Mouse (Mus musculus): ENCODE results near the gene Cnot6. TPM values are rescaled to one million over a fixed set of nuclear protein-coding genes. Genes with fewer than 3 reads are reported as not detected.

The Cnot6 gene
- total and polyA plus RNA-seq, 2 experiments from 2014 or later, result 32.0 to 32.7 TPM

DNA sequence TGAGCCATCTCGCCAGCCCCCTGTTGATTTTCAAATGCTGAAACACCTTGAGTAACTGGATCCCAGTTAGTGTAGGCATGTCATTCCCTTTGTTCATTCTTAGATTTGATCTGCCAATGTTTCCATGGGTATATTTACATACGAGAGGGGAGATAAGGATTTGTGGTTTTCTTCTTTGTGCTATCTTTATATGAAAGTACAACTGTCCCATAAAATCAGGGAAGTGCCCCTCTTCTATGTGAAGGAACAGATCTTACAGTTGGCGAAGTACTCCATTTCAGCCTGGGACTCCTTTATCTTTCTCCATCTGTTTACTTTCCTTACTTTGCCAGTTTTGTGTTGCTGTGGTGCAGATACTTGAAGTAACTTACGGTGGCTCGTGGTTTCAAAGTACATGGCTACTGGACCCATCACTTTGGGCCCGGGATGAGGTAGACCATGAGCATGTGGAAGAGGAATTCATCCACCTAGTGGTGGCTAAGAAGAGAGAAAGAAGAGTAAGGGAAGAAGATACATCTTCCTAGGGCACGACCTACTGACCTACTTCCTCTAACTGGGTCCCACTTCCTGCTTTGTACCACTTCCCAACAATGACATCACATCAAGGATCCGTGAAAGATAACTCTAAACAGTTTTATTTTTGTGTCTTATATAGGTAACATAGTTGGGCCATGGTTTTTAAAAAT lies 7.1 kb upstream of the Cnot6 start:
- Histone ChIP-seq H3K9me3 (ENCODE audit: low read length) (no peaks in the 10 kb centered on the region), H3K4me2 (ENCODE audit: low read depth, low read length) (no peak overlapping the region), H3K9ac (replicated peaks; ENCODE audit: low read length) (no peak overlapping the region), H3K4me3 (ENCODE audit: low read length) (no peak overlapping the region), H3K27ac (no peak overlapping the region), H3K36me3 (ENCODE audit: insufficient read depth, low read length) (no peaks in the 10 kb centered on the region), H3K4me1 (ENCODE audit: insufficient read depth, low read length) (no peaks in the 10 kb centered on the region), H3K27me3 (ENCODE audit: insufficient read depth, low read length) (no peaks in the 10 kb centered on the region)
- no peak for DNase-seq (ENCODE audit: low spot score)
- TF ChIP-seq CTCF (IDR thresholded peaks at IDR 0.05; ENCODE audit: low read depth), result no peak
- no peak for ATAC-seq
- 87% methylated on average over 8 of the region's 8 CpGs for WGBS

DNA sequence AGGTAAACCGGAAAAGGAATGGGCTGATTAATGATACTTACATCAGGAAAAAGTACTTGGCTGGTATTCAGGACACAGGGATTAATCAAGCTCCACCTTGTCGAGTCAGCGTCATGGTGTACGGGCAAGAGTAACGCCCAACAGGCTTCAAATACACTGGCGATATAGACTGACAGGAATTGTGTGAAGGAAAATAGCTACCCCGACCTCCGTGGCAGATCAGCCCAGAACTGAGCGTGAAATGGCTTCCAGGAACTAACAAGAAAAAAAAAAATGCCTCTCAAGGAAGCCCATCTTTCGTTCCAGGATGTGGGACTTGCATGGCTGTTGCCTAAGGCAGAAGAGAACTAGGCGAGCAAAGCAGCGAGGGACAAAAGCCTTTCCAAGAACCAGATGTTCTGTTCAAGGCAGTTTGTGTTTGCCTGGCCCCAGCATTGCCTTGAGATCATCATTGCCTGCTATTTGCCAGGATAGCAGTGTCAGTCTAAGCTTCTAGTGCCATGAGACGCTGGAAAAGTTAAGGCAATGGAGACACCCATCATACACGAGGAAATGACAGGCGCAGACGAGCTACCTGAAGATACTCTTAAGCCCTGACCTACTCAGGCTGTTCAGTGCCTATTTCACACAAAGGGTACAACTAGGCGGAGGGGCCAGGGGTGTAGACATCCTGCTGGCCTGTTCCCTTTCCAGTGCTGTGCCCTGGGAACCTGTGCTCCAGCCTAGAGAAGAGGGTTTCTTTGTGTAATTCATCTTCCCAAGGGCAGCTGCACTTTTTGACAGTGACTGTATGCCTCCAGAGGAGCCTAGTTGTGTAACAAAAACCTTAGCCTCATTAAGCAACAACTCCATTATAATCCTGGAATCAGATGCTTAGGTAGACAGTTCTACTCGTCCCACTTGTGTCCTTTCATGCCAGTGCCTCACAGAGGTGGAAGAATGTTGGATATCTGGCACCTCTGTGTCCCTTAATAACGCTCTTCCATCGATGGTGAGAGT lies 1.1 kb upstream of the Cnot6 start:
- H3K27ac ChIP-seq, result peak overlapping the region; percentile 90; the same call in 1 of the 2 replicates
- H3K4me3 ChIP-seq (ENCODE audit: low read length), result peak overlapping the region; percentile 63
- ATAC-seq, result no peak
- 30% methylated on average over 20 of the region's 20 CpGs for WGBS
- H3K36me3 ChIP-seq (ENCODE audit: insufficient read depth, low read length), result no peaks in the 10 kb centered on the region
- peak overlapping the region; percentile 65 for H3K4me2 ChIP-seq (ENCODE audit: low read depth, low read length)
- TF ChIP-seq CTCF (IDR thresholded peaks at IDR 0.05; ENCODE audit: low read depth), result no peak
- peak; percentile 27 for DNase-seq (ENCODE audit: low spot score)
- peak overlapping the region; percentile 85; the same call in 1 of the 2 replicates for H3K9ac ChIP-seq (replicated peaks; ENCODE audit: low read length)
- H3K27me3 ChIP-seq (ENCODE audit: insufficient read depth, low read length), result no peaks in the 10 kb centered on the region
- no peaks in the 10 kb centered on the region for H3K9me3 ChIP-seq (ENCODE audit: low read length)
- peaks cover 12% of the 10 kb centered on the region; the same call in 1 of the 2 replicates for H3K4me1 ChIP-seq (ENCODE audit: insufficient read depth, low read length)

GRCm38 (mm10) chr11:49711981-49712554 lies 455 bp downstream of the Cnot6 start:
- Histone ChIP-seq H3K27ac (peak overlapping the region; percentile 90), H3K36me3 (ENCODE audit: insufficient read depth, low read length) (no peaks in the 10 kb centered on the region), H3K9me3 (ENCODE audit: low read length) (no peaks in the 10 kb centered on the region), H3K4me2 (ENCODE audit: low read depth, low read length) (peak overlapping the region; percentile 67), H3K4me1 (ENCODE audit: insufficient read depth, low read length) (peaks cover 12% of the 10 kb centered on the region; the same call in 1 of the 2 replicates), H3K4me3 (ENCODE audit: low read length) (peak overlapping the region; percentile 63), H3K9ac (replicated peaks; ENCODE audit: low read length) (peak overlapping the region; percentile 85), H3K27me3 (ENCODE audit: insufficient read depth, low read length) (no peaks in the 10 kb centered on the region)
- peak; percentile 47 for DNase-seq (ENCODE audit: low spot score)
- no peak for TF ChIP-seq CTCF (IDR thresholded peaks at IDR 0.05; ENCODE audit: low read depth)
- ATAC-seq, result peak; percentile 72
- 2% methylated on average over 46 of the region's 70 CpGs for WGBS

GRCm38 (mm10) chr11:49710664-49711063 lies 1.9 kb downstream of the Cnot6 start:
- no peaks in the 10 kb centered on the region for H3K9me3 ChIP-seq (ENCODE audit: low read length)
- WGBS, result 48% methylated on average over 2 of the region's 2 CpGs
- H3K4me3 ChIP-seq (ENCODE audit: low read length), result peak overlapping the region; percentile 63; the same call in 1 of the 2 replicates
- peak overlapping the region; percentile 67 for H3K4me2 ChIP-seq (ENCODE audit: low read depth, low read length)
- no peak for DNase-seq (ENCODE audit: low spot score)
- no peaks in the 10 kb centered on the region for H3K27me3 ChIP-seq (ENCODE audit: insufficient read depth, low read length)
- peaks cover 12% of the 10 kb centered on the region; the same call in 1 of the 2 replicates for H3K4me1 ChIP-seq (ENCODE audit: insufficient read depth, low read length)
- no peak for ATAC-seq
- no peak for TF ChIP-seq CTCF (IDR thresholded peaks at IDR 0.05; ENCODE audit: low read depth)
- peak overlapping the region; percentile 85; the same call in 1 of the 2 replicates for H3K9ac ChIP-seq (replicated peaks; ENCODE audit: low read length)
- no peak overlapping the region for H3K27ac ChIP-seq
- H3K36me3 ChIP-seq (ENCODE audit: insufficient read depth, low read length), result no peaks in the 10 kb centered on the region

DNA sequence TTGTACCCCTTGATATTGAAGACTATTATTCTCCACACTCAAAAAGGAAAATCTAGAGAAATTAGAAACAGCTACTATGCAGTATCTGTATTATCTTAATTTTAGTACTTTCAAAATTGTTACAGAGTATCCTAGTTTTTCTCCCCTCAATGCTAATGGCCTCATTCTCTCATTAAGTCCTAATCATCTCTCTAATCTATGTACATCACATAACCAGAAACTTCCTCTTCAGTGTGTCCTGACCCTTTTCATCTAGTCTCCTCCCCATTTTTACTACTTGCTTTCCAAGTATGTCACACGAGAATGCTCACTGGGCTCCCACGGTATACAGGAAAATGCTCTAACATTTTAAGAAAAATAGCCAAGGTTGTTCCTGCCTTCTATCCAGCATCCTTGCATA lies 4.7 kb downstream of the Cnot6 start:
- no peak overlapping the region for H3K4me2 ChIP-seq (ENCODE audit: low read depth, low read length)
- H3K36me3 ChIP-seq (ENCODE audit: insufficient read depth, low read length), result no peaks in the 10 kb centered on the region
- no peaks in the 10 kb centered on the region for H3K9me3 ChIP-seq (ENCODE audit: low read length)
- H3K9ac ChIP-seq (replicated peaks; ENCODE audit: low read length), result no peak overlapping the region
- H3K4me1 ChIP-seq (ENCODE audit: insufficient read depth, low read length), result peaks cover 12% of the 10 kb centered on the region; the same call in 1 of the 2 replicates
- ATAC-seq, result no peak
- H3K27ac ChIP-seq, result no peak overlapping the region
- DNase-seq (ENCODE audit: low spot score), result no peak
- 79% methylated on average over 2 of the region's 2 CpGs for WGBS
- no peak overlapping the region for H3K4me3 ChIP-seq (ENCODE audit: low read length)
- no peak for TF ChIP-seq CTCF (IDR thresholded peaks at IDR 0.05; ENCODE audit: low read depth)
- no peaks in the 10 kb centered on the region for H3K27me3 ChIP-seq (ENCODE audit: insufficient read depth, low read length)

DNA sequence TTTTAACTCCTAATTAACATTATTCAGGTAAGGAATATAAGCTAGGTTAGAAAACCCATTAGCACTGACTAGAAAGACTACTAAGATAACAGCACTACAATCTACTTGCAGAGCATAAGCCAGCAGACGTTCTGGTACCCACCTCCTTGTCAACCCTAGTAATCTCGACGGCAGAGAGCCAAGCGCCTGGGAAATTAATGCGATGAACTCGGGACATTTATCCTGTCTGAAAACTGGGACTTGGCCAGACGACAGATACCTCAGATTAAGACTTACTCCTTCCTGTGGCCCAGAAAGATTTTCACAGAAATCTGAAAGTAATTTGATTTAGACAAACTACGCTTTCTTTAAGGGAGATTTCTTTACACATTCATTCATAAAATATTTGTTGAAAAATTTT lies 7.7 kb downstream of the Cnot6 start:
- WGBS, result 67% methylated on average over 8 of the region's 8 CpGs
- H3K9ac ChIP-seq (replicated peaks; ENCODE audit: low read length), result no peak overlapping the region
- no peak for ATAC-seq
- no peak overlapping the region for H3K4me3 ChIP-seq (ENCODE audit: low read length)
- H3K27ac ChIP-seq, result no peak overlapping the region
- DNase-seq (ENCODE audit: low spot score), result no peak
- H3K27me3 ChIP-seq (ENCODE audit: insufficient read depth, low read length), result no peaks in the 10 kb centered on the region
- H3K36me3 ChIP-seq (ENCODE audit: insufficient read depth, low read length), result peaks cover 13% of the 10 kb centered on the region; the same call in 1 of the 2 replicates
- no peaks in the 10 kb centered on the region for H3K9me3 ChIP-seq (ENCODE audit: low read length)
- TF ChIP-seq CTCF (IDR thresholded peaks at IDR 0.05; ENCODE audit: low read depth), result no peak
- H3K4me2 ChIP-seq (ENCODE audit: low read depth, low read length), result no peak overlapping the region
- H3K4me1 ChIP-seq (ENCODE audit: insufficient read depth, low read length), result peaks cover 5% of the 10 kb centered on the region; the same call in 1 of the 2 replicates
